Mouse (Mus musculus) small intestine, adult 2 months (tissue): ENCODE measurements around the gene Lars2. TPM values are rescaled to one million over a fixed set of nuclear protein-coding genes. Genes with fewer than 3 reads are reported as not detected.

Experiments used
- H3K27ac ChIP-seq: fragments of 200-500 bp; 2 replicates; pipeline ENCODE4 v1.5.1; 2012; ENCODE audit warnings: low read depth, low read length, control low read depth, inconsistent platforms; ENCODE audit not compliant: insufficient read depth
- H3K27me3 ChIP-seq: fragments of 200-500 bp; 2 replicates; pipeline ENCODE4 v1.6.1; 2012; ENCODE audit warnings: mild to moderate bottlenecking, moderate library complexity, low read length, inconsistent platforms; ENCODE audit not compliant: control insufficient read depth, insufficient read depth
- H3K36me3 ChIP-seq: fragments of 200-500 bp; 2 replicates; pipeline ENCODE4 v1.6.1; 2012; ENCODE audit warnings: mild to moderate bottlenecking, low read length, control low read depth, inconsistent platforms; ENCODE audit not compliant: control insufficient read depth, insufficient read depth
- H3K4me1 ChIP-seq: fragments of 200-500 bp; 2 replicates; pipeline ENCODE4 v1.6.1; 2012; ENCODE audit warnings: low read length, inconsistent platforms, mixed read lengths; ENCODE audit not compliant: control insufficient read depth, insufficient read depth, insufficient read length
- H3K4me3 ChIP-seq: fragments of 200-500 bp; 2 replicates; pipeline ENCODE4 v1.5.1; 2012; ENCODE audit warnings: low read depth, mild to moderate bottlenecking, control low read depth, inconsistent platforms, low read length, moderate library complexity
- CTCF ChIP-seq: fragments of 200-500 bp; IDR thresholded peaks from 2 replicates; pipeline ENCODE4 v1.5.1; 2012; ENCODE audit warnings: low read depth, mild to moderate bottlenecking, control low read depth, inconsistent platforms, low read length, moderate library complexity, mixed read lengths; ENCODE audit not compliant: insufficient replicate concordance, insufficient read length; ENCODE audit errors: extremely low read depth
- POLR2A ChIP-seq: fragments of 200-500 bp; IDR thresholded peaks from 2 replicates; pipeline ENCODE4 v1.6.1; 2012; ENCODE audit warnings: low read depth, mild to moderate bottlenecking, control low read depth, inconsistent platforms, low read length, moderate library complexity
- WGBS: fragments of 180-500 bp; shearing (Covaris S2); methylation state at CpG from one replicate; pipeline ENCODE4 v1.1.7; 2018; 5-methylcytosine and 5-hydroxymethylcytosine counted together
- polyA plus RNA-seq: library from polyadenylated mRNA; depleted of rRNA; stranded (reverse); fragments of >200 nt; gene quantifications from 2 replicates; pipeline ENCODE4 v1.2.3, GENCODE M21; 2012

The Lars2 gene
- polyA plus RNA-seq, 1 experiment, result 217 TPM

DNA sequence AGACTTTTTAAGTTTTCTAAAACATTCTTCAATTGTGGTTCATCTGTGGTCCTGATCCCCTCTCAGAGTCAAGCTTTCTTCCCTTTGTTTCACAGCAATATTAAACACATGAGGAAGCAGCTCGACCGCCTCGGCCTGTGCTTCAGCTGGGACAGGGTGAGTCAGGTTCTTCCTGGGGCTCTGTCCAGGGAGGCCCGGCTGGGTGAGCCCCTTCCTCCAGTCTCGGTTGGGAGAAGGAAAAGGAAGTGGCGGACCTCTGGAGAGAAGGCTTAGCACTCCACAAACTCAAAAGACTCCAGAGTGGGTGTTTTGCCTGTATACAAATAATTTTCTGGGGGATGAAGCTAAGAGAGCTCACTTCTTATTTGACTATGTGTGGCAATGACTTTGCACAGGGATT is 28.1 kb downstream of the Lars2 start:
- no peak overlapping the region for H3K4me3 ChIP-seq
- H3K36me3 ChIP-seq, result peaks cover 2% of the 10 kb centered on the region; the same call in 1 of the 2 replicates
- TF ChIP-seq POLR2A, result no peak
- TF ChIP-seq CTCF, result no peak
- no peaks in the 10 kb centered on the region for H3K27me3 ChIP-seq
- H3K4me1 ChIP-seq, result no peaks in the 10 kb centered on the region
- 59% methylated on average over 6 of the region's 6 CpGs for WGBS
- H3K27ac ChIP-seq, result no peak overlapping the region

DNA sequence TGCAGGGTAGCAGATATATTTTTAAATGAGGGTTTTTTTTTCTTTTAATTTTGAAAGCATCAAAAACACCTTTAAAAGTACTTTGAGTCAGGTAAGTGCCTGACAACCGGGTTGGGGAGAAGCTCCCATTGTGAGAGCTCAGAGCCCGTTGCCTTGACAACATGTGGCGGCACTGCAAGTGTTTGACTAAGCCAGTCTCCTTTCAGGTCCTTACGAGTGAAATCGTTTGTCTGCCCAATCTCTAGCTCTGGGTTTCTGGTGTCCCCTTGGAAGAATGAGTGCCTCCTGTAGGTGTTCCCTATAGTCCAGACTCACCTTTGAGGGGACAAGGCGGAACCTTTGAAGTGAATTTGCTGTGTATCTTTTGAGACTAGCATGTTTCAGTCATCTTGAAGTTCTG is 31.0 kb downstream of the Lars2 start:
- peaks cover 2% of the 10 kb centered on the region; the same call in 1 of the 2 replicates for H3K36me3 ChIP-seq
- no peaks in the 10 kb centered on the region for H3K4me1 ChIP-seq
- WGBS, result 75% methylated on average over 6 of the region's 6 CpGs
- H3K27ac ChIP-seq, result no peak overlapping the region
- no peak overlapping the region for H3K4me3 ChIP-seq
- no peaks in the 10 kb centered on the region for H3K27me3 ChIP-seq
- no peak for TF ChIP-seq CTCF
- no peak for TF ChIP-seq POLR2A

DNA sequence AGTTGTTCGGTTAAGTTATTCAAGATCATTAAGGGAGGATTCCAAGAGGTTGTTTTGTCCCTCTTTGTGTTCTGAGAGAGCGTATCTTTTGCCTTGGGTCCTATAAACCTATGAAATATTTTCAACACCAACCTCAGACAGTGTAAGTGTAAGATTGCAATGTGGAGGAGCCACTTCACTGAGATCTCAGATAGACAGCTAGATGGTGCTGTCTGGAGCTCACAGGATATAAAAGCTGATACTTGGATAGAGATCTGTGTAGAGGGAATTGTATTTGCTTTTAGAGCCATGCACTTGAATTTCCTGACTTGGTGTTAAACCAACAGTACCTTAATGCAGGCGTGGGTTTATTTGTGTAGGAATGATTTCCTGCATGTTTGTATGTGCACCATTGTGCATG is 35.5 kb downstream of the Lars2 start:
- Histone ChIP-seq H3K4me1 (no peaks in the 10 kb centered on the region), H3K27me3 (no peaks in the 10 kb centered on the region), H3K4me3 (no peak overlapping the region), H3K27ac (no peak overlapping the region), H3K36me3 (no peaks in the 10 kb centered on the region)
- TF ChIP-seq POLR2A, result no peak
- TF ChIP-seq CTCF, result no peak
- WGBS, result 86% methylated on average over 3 of the region's 3 CpGs

DNA sequence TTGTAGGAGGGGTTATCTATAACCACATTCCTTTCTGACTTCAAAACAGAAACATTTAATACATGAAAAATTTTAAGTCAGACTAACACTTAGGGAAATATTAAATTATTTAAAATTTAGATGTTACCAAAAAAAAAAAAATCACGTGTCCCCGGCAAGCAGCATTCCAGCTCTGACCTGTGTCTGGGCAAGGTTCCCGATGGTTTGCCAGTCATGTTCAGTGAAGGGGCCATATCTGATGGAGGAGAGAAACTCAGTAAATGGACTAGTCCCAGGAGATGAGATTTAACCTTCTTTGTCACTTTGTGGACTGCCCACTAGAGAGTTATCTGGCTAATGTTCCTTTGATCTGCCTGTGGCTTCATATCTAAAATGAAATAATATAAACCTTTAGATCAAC is 36.3 kb downstream of the Lars2 start:
- TF ChIP-seq POLR2A (no peak), CTCF (no peak)
- WGBS, result 77% methylated on average over 3 of the region's 3 CpGs
- no peaks in the 10 kb centered on the region for H3K36me3 ChIP-seq
- no peaks in the 10 kb centered on the region for H3K4me1 ChIP-seq
- no peak overlapping the region for H3K4me3 ChIP-seq
- no peak overlapping the region for H3K27ac ChIP-seq
- H3K27me3 ChIP-seq, result no peaks in the 10 kb centered on the region

DNA sequence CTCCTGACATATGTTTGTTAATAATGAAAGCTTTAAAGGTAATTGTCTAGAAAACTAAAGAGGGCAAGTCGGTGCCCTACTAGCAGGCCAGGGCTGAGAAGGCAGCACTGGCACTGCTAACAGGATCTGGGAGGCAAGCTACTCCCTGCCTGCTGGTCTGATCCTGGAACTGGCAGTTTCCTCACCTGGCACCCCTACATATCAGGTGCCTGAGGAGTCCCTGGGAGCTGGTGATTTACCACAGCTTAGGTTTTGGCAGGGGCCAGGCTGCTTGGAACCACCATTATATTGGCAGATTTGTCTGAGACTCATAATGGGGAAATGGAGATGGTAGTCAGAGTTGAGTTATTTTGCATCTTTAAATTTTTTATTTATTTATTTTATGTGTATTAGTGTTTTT is 38.5 kb downstream of the Lars2 start:
- Histone ChIP-seq H3K4me3 (no peak overlapping the region), H3K27me3 (no peaks in the 10 kb centered on the region), H3K4me1 (no peaks in the 10 kb centered on the region), H3K27ac (no peak overlapping the region), H3K36me3 (no peaks in the 10 kb centered on the region)
- TF ChIP-seq CTCF, result no peak
- no peak for TF ChIP-seq POLR2A
- WGBS, result 89% methylated on average over 1 of the region's 1 CpGs

DNA sequence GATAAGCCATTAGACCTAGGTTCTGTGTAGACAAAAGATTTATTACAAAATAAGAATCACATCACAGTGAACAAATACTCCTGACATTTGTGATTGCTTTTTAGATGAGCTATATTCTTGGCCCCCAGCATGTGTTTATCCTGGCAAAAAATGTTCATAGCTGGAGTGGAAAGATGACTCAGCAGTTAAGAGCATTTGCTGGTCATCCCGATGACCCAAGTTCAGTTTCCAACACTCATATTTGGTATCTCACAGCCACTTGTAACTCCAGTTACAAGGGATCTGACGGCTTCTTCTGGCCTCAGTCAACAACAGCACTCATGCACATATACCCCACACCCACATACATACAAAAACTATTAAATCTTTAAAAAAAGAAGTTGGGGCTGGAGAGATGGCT is 42.0 kb downstream of the Lars2 start:
- H3K4me1 ChIP-seq, result no peaks in the 10 kb centered on the region
- H3K4me3 ChIP-seq, result no peak overlapping the region
- no peaks in the 10 kb centered on the region for H3K27me3 ChIP-seq
- peaks cover 17% of the 10 kb centered on the region for H3K36me3 ChIP-seq
- no peak overlapping the region for H3K27ac ChIP-seq
- no peak for TF ChIP-seq CTCF
- TF ChIP-seq POLR2A, result no peak
- 84% methylated on average over 2 of the region's 2 CpGs for WGBS

DNA sequence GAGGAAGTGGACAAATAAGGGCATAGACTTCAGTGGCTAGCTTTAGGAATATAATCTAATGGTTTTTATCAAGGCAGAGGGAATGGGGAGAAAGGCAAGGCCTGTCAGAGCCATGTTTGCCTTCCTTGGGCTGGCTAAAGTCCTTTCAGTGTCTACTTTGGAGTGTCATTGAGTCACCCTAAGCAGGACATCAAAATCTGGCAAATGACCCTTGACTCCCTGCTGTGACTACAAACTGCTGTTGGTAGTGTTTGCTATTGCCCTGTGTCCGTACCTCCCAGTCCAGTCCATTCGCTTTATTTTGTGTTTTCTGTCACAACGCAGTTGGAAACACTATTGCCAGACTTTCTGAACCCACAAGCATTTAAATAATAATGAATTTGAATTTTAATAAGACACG is 63.1 kb downstream of the Lars2 start:
- peaks cover 11% of the 10 kb centered on the region for H3K36me3 ChIP-seq
- no peak overlapping the region for H3K4me3 ChIP-seq
- H3K27me3 ChIP-seq, result no peaks in the 10 kb centered on the region
- no peak overlapping the region for H3K27ac ChIP-seq
- TF ChIP-seq POLR2A (no peak), CTCF (no peak)
- 0 out of 2 replicates have a peak, but pooled peaks cover 2% of the 10 kb centered on the region for H3K4me1 ChIP-seq
- 93% methylated on average over 4 of the region's 4 CpGs for WGBS

DNA sequence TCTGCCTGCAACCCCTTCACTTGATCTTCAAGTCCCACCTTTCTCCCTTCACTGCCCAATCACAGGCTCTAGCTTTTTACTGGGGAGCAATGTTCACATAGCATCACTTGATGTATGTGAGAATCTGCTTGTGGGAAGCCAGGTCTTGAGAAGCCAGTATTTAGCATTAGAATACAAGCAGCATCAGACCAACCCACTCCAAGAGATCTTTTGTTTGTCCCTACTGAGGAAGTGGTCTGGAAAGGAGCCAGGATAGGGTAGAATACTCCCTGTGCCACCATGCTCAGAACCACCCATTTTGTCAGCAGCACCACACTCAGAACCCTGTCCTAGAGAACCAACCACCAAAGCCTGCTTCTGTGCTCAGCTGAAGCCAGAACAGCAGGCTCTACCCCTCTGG is 64.2 kb downstream of the Lars2 start:
- Histone ChIP-seq H3K4me1 (0 out of 2 replicates have a peak, but pooled peaks cover 2% of the 10 kb centered on the region), H3K4me3 (no peak overlapping the region), H3K36me3 (peaks cover 15% of the 10 kb centered on the region), H3K27me3 (no peaks in the 10 kb centered on the region), H3K27ac (no peak overlapping the region)
- TF ChIP-seq POLR2A, result no peak
- TF ChIP-seq CTCF, result no peak
